Mouse (Mus musculus): ENCODE data around the gene Itpa. TPM values are rescaled to one million over a fixed set of nuclear protein-coding genes. Genes with fewer than 3 reads are reported as not detected.

Gene Itpa
- polyA plus RNA-seq, 1 experiment: 43.3 TPM

- 98% methylated on average over 2 of the region's 2 CpGs for WGBS
- DNase-seq: no peak
- H3K36me3 ChIP-seq (ENCODE audit: control insufficient read depth, insufficient read depth, low read length): peaks cover 22% of the 10 kb centered on the region
- H3K4me3 ChIP-seq (ENCODE audit: control insufficient read depth, insufficient read depth, low read length): no peak overlapping the region
- H3K27me3 ChIP-seq (ENCODE audit: control insufficient read depth, insufficient read depth, low read length): no peaks in the 10 kb centered on the region
- no peaks in the 10 kb centered on the region for H3K4me1 ChIP-seq (replicated peaks; ENCODE audit: control insufficient read depth, insufficient read depth, low read length)
- TF ChIP-seq CTCF (IDR thresholded peaks at IDR 0.05; ENCODE audit: borderline replicate concordance, control insufficient read depth, extremely low read depth, insufficient read depth, low read length, poor library complexity) (no peak), POLR2A (IDR thresholded peaks at IDR 0.05; ENCODE audit: control insufficient read depth, extremely low read depth, insufficient read depth, low read length, poor library complexity) (no peak)
- no peak overlapping the region for H3K27ac ChIP-seq (ENCODE audit: control insufficient read depth, insufficient read depth, low read length)
These were observed 61.6 kb downstream of the Itpa start for GRCm38 (mm10) chr2:130728906-130729585.

- TF ChIP-seq POLR2A (IDR thresholded peaks at IDR 0.05; ENCODE audit: control insufficient read depth, extremely low read depth, insufficient read depth, low read length, poor library complexity) (no peak), CTCF (IDR thresholded peaks at IDR 0.05; ENCODE audit: borderline replicate concordance, control insufficient read depth, extremely low read depth, insufficient read depth, low read length, poor library complexity) (no peak)
- no peak for DNase-seq
- 96% methylated on average over 9 of the region's 9 CpGs for WGBS
- Histone ChIP-seq H3K4me3 (ENCODE audit: control insufficient read depth, insufficient read depth, low read length) (no peak overlapping the region), H3K4me1 (replicated peaks; ENCODE audit: control insufficient read depth, insufficient read depth, low read length) (no peaks in the 10 kb centered on the region), H3K36me3 (ENCODE audit: control insufficient read depth, insufficient read depth, low read length) (peaks cover 22% of the 10 kb centered on the region), H3K27ac (ENCODE audit: control insufficient read depth, insufficient read depth, low read length) (no peak overlapping the region), H3K27me3 (ENCODE audit: control insufficient read depth, insufficient read depth, low read length) (no peaks in the 10 kb centered on the region)
These were observed 63.3 kb downstream of the Itpa start for GRCm38 (mm10) chr2:130730746-130731145.

Other genes with a start within 250 kb of the Itpa start
- gene Vps16, start 243.3 kb upstream of the Itpa start, polyA plus RNA-seq (2012; rRNA removed): 189 and 213 TPM in 2 replicates
- 42.8 and 44.7 TPM in 2 replicates for gene Pced1a, start 242.9 kb upstream of the Itpa start, polyA plus RNA-seq (2012; rRNA removed)
- 109 and 113 TPM in 2 replicates for gene Ptpra, start 217.3 kb upstream of the Itpa start, polyA plus RNA-seq (2012; rRNA removed)
- gene Mrps26, start 103.9 kb upstream of the Itpa start, polyA plus RNA-seq (2012; rRNA removed): 112 and 117 TPM in 2 replicates
- 2.3 and 3.9 TPM in 2 replicates for gene Oxt, start 91.4 kb upstream of the Itpa start, polyA plus RNA-seq (2012; rRNA removed)
- 1.9 and 2.9 TPM in 2 replicates for gene Avp, start 85.1 kb upstream of the Itpa start, polyA plus RNA-seq (2012; rRNA removed)
- gene Fastkd5, start 37.6 kb upstream of the Itpa start, polyA plus RNA-seq (2012; rRNA removed): 3.7 and 4.3 TPM in 2 replicates
- gene Ubox5, start 37.6 kb upstream of the Itpa start, polyA plus RNA-seq (2012; rRNA removed): 10.7 and 11.8 TPM in 2 replicates
- 7.6 and 9.2 TPM in 2 replicates for gene Lzts3, start 24.8 kb upstream of the Itpa start, polyA plus RNA-seq (2012; rRNA removed)
- 40.9 and 53.0 TPM in 2 replicates for gene Ddrgk1, start 3.0 kb upstream of the Itpa start, polyA plus RNA-seq (2012; rRNA removed)
- 12.5 and 13.6 TPM in 2 replicates for gene Slc4a11, start 29.9 kb downstream of the Itpa start, polyA plus RNA-seq (2012; rRNA removed)
- gene 4930402H24Rik, start 238.8 kb downstream of the Itpa start, polyA plus RNA-seq (2012; rRNA removed): 27.6 and 35.2 TPM in 2 replicates
- gene Atrn, start 238.9 kb downstream of the Itpa start, polyA plus RNA-seq (2012; rRNA removed): 14.0 and 14.2 TPM in 2 replicates

Measured in thymus, adult 2 months (tissue).